Mouse (Mus musculus) neural tube, embryonic 11.5 days (tissue): ENCODE measurements at regions not wholly inside any gene's neighbourhood (a gene's known extent, or its start where the extent isn't known, plus 50 kb on each side); places are given as distances from the start of the nearest gene placed in this dataset. TPM values are rescaled to one million over a fixed set of nuclear protein-coding genes. Genes with fewer than 3 reads are reported as not detected.

Experiments used
- microRNA-seq: library from miRNA; unstranded; fragments of <30 nt; microRNA quantifications from one replicate; pipeline ENCODE4, GENCODE M21; 2016

Small RNA genes in the stretch of these regions (microRNA-seq; reads per million reads assigned to microRNA genes)
- not detected for gene Gm23061
